Mouse (Mus musculus): ENCODE data around the gene Slc7a8. TPM values are rescaled to one million over a fixed set of nuclear protein-coding genes. Genes with fewer than 3 reads are reported as not detected.

Gene Slc7a8
- polyA plus RNA-seq, 1 experiment from 2014 or later, result 2.7 TPM

- DNase-seq (peak; percentile 87), ATAC-seq (ENCODE audit: insufficient read depth) (peak; percentile 83)
- H3K4me1 ChIP-seq (ENCODE audit: insufficient read depth), result no peaks in the 10 kb centered on the region
- H3K27me3 ChIP-seq (ENCODE audit: insufficient read depth, low read length), result no peaks in the 10 kb centered on the region
- H3K4me3 ChIP-seq (ENCODE audit: low read depth, low read length), result peak within 1 kb of the TSS; percentile 85
- under 1% methylated on average over 41 of the region's 41 CpGs for WGBS
- peaks cover 46% of the 10 kb centered on the region for H3K36me3 ChIP-seq (ENCODE audit: insufficient read depth)
- H3K27ac ChIP-seq (ENCODE audit: low read depth), result peak within 1 kb of the TSS; percentile 96
- no peaks in the 10 kb centered on the region for H3K9me3 ChIP-seq (ENCODE audit: low read depth, low read length)
- TF ChIP-seq CTCF (IDR thresholded peaks at IDR 0.05; ENCODE audit: low read depth), result peak; percentile 61
- peak within 1 kb of the TSS; percentile 78 for H3K4me2 ChIP-seq
- H3K9ac ChIP-seq, result peak within 1 kb of the TSS; percentile 93
Measured at GRCm38 (mm10) chr14:54686063-54686521, 95.7 kb downstream of the Slc7a8 start, which contains the start of gene 1700123O20Rik. 1700123O20Rik (plus strand) TSS chr14:54686216.

GRCm38 (mm10) chr14:54685471-54685870 is 96.3 kb downstream of the Slc7a8 start:
- DNase-seq (no peak), ATAC-seq (ENCODE audit: insufficient read depth) (no peak)
- 9% methylated on average over 8 of the region's 8 CpGs for WGBS
- 0 out of 2 replicates have a peak overlapping the region, but pooled peaks have one; percentile 13 for H3K27ac ChIP-seq (ENCODE audit: low read depth)
- H3K27me3 ChIP-seq (ENCODE audit: insufficient read depth, low read length), result no peaks in the 10 kb centered on the region
- H3K4me3 ChIP-seq (ENCODE audit: low read depth, low read length), result peak overlapping the region; percentile 85
- peak overlapping the region; percentile 78 for H3K4me2 ChIP-seq
- no peaks in the 10 kb centered on the region for H3K4me1 ChIP-seq (ENCODE audit: insufficient read depth)
- peak overlapping the region; percentile 93 for H3K9ac ChIP-seq
- no peak for TF ChIP-seq CTCF (IDR thresholded peaks at IDR 0.05; ENCODE audit: low read depth)
- H3K9me3 ChIP-seq (ENCODE audit: low read depth, low read length), result no peaks in the 10 kb centered on the region
- peaks cover 42% of the 10 kb centered on the region for H3K36me3 ChIP-seq (ENCODE audit: insufficient read depth)

GRCm38 (mm10) chr14:54682396-54682795 is 99.3 kb downstream of the Slc7a8 start:
- Histone ChIP-seq H3K9ac (no peak overlapping the region), H3K4me1 (ENCODE audit: insufficient read depth) (no peaks in the 10 kb centered on the region), H3K36me3 (ENCODE audit: insufficient read depth) (peaks cover 47% of the 10 kb centered on the region), H3K4me2 (no peak overlapping the region), H3K27me3 (ENCODE audit: insufficient read depth, low read length) (no peaks in the 10 kb centered on the region), H3K9me3 (ENCODE audit: low read depth, low read length) (no peaks in the 10 kb centered on the region), H3K4me3 (ENCODE audit: low read depth, low read length) (no peak overlapping the region), H3K27ac (ENCODE audit: low read depth) (no peak overlapping the region)
- no peak for ATAC-seq (ENCODE audit: insufficient read depth)
- no peak for TF ChIP-seq CTCF (IDR thresholded peaks at IDR 0.05; ENCODE audit: low read depth)
- 84% methylated on average over 3 of the region's 3 CpGs for WGBS
- no peak for DNase-seq

GRCm38 (mm10) chr14:54678657-54679304 is 103.0 kb downstream of the Slc7a8 start:
- H3K9me3 ChIP-seq (ENCODE audit: low read depth, low read length), result no peaks in the 10 kb centered on the region
- H3K4me2 ChIP-seq, result no peak overlapping the region
- 84% methylated on average over 16 of the region's 16 CpGs for WGBS
- peaks cover 74% of the 10 kb centered on the region for H3K36me3 ChIP-seq (ENCODE audit: insufficient read depth)
- H3K4me3 ChIP-seq (ENCODE audit: low read depth, low read length), result no peak overlapping the region
- DNase-seq, result no peak
- ATAC-seq (ENCODE audit: insufficient read depth), result no peak
- H3K9ac ChIP-seq, result no peak overlapping the region
- no peaks in the 10 kb centered on the region for H3K4me1 ChIP-seq (ENCODE audit: insufficient read depth)
- H3K27me3 ChIP-seq (ENCODE audit: insufficient read depth, low read length), result no peaks in the 10 kb centered on the region
- no peak overlapping the region for H3K27ac ChIP-seq (ENCODE audit: low read depth)
- TF ChIP-seq CTCF (IDR thresholded peaks at IDR 0.05; ENCODE audit: low read depth), result no peak

- ATAC-seq (ENCODE audit: insufficient read depth), result no peak
- no peak overlapping the region for H3K4me3 ChIP-seq (ENCODE audit: low read depth, low read length)
- 82% methylated on average over 5 of the region's 5 CpGs for WGBS
- no peaks in the 10 kb centered on the region for H3K9me3 ChIP-seq (ENCODE audit: low read depth, low read length)
- no peak overlapping the region for H3K27ac ChIP-seq (ENCODE audit: low read depth)
- H3K27me3 ChIP-seq (ENCODE audit: insufficient read depth, low read length), result no peaks in the 10 kb centered on the region
- no peak overlapping the region for H3K4me2 ChIP-seq
- H3K4me1 ChIP-seq (ENCODE audit: insufficient read depth), result no peaks in the 10 kb centered on the region
- DNase-seq, result no peak
- H3K36me3 ChIP-seq (ENCODE audit: insufficient read depth), result peaks cover 80% of the 10 kb centered on the region
- no peak overlapping the region for H3K9ac ChIP-seq
- no peak for TF ChIP-seq CTCF (IDR thresholded peaks at IDR 0.05; ENCODE audit: low read depth)
Measured at GRCm38 (mm10) chr14:54676290-54676689, 105.5 kb downstream of the Slc7a8 start.

GRCm38 (mm10) chr14:54674317-54674716 is 107.4 kb downstream of the Slc7a8 start:
- Histone ChIP-seq H3K9ac (no peak overlapping the region), H3K27me3 (ENCODE audit: insufficient read depth, low read length) (no peaks in the 10 kb centered on the region), H3K9me3 (ENCODE audit: low read depth, low read length) (no peaks in the 10 kb centered on the region), H3K4me2 (no peak overlapping the region), H3K4me1 (ENCODE audit: insufficient read depth) (no peaks in the 10 kb centered on the region), H3K4me3 (ENCODE audit: low read depth, low read length) (no peak overlapping the region), H3K27ac (ENCODE audit: low read depth) (no peak overlapping the region), H3K36me3 (ENCODE audit: insufficient read depth) (peaks cover 83% of the 10 kb centered on the region)
- no peak for TF ChIP-seq CTCF (IDR thresholded peaks at IDR 0.05; ENCODE audit: low read depth)
- DNase-seq, result peak; percentile 51
- WGBS, result 68% methylated on average over 2 of the region's 2 CpGs
- ATAC-seq (ENCODE audit: insufficient read depth), result no peak

Other genes with a start within 250 kb of the Slc7a8 start
- 53.0 and 60.3 TPM in 2 replicates for gene Haus4, start 227.3 kb downstream of the Slc7a8 start, polyA plus RNA-seq (2014; fragmentation: Nextera tagmentation; extraction: Ambion mirVana)
- gene Ajuba, start 204.4 kb downstream of the Slc7a8 start, polyA plus RNA-seq (2014; fragmentation: Nextera tagmentation; extraction: Ambion mirVana), result 37.8 and 43.6 TPM in 2 replicates
- 8.3 and 9.4 TPM in 2 replicates for gene 4931414P19Rik, start 176.0 kb downstream of the Slc7a8 start, polyA plus RNA-seq (2014; fragmentation: Nextera tagmentation; extraction: Ambion mirVana)
- gene Psmb5, start 163.9 kb downstream of the Slc7a8 start, polyA plus RNA-seq (2014; fragmentation: Nextera tagmentation; extraction: Ambion mirVana), result 374 and 393 TPM in 2 replicates
- gene Psmb11, start 160.5 kb downstream of the Slc7a8 start, polyA plus RNA-seq (2014; fragmentation: Nextera tagmentation; extraction: Ambion mirVana), result not detected in 2 replicates
- gene Gm17606, start 141.0 kb downstream of the Slc7a8 start, polyA plus RNA-seq (2014; fragmentation: Nextera tagmentation; extraction: Ambion mirVana), result not detected in 2 replicates
- 5.2 and 5.4 TPM in 2 replicates for gene Cdh24, start 140.6 kb downstream of the Slc7a8 start, polyA plus RNA-seq (2014; fragmentation: Nextera tagmentation; extraction: Ambion mirVana)
- 77.4 and 83.2 TPM in 2 replicates for gene 1700123O20Rik, start 95.7 kb downstream of the Slc7a8 start, polyA plus RNA-seq (2014; fragmentation: Nextera tagmentation; extraction: Ambion mirVana)
- gene Acin1, start 95.0 kb downstream of the Slc7a8 start, polyA plus RNA-seq (2014; fragmentation: Nextera tagmentation; extraction: Ambion mirVana), result 120 and 122 TPM in 2 replicates
- gene Gm29776, start 83.1 kb downstream of the Slc7a8 start, polyA plus RNA-seq (2014; fragmentation: Nextera tagmentation; extraction: Ambion mirVana), result 0.12 and 0.15 TPM in 2 replicates
- gene Cebpe, start 69.8 kb downstream of the Slc7a8 start, polyA plus RNA-seq (2014; fragmentation: Nextera tagmentation; extraction: Ambion mirVana), result not detected in 2 replicates
- not detected in 2 replicates for gene Rnf212b, start 32.2 kb upstream of the Slc7a8 start, polyA plus RNA-seq (2014; fragmentation: Nextera tagmentation; extraction: Ambion mirVana)
- 10.4 and 13.2 TPM in 2 replicates for gene Homez, start 89.0 kb upstream of the Slc7a8 start, polyA plus RNA-seq (2014; fragmentation: Nextera tagmentation; extraction: Ambion mirVana)
- 1.5 and 1.6 TPM in 2 replicates for gene Ppp1r3e, start 95.6 kb upstream of the Slc7a8 start, polyA plus RNA-seq (2014; fragmentation: Nextera tagmentation; extraction: Ambion mirVana)
- gene Bcl2l2, start 101.4 kb upstream of the Slc7a8 start, polyA plus RNA-seq (2014; fragmentation: Nextera tagmentation; extraction: Ambion mirVana), result 3.4 and 3.9 TPM in 2 replicates
- gene Gm20521, start 101.5 kb upstream of the Slc7a8 start, polyA plus RNA-seq (2014; fragmentation: Nextera tagmentation; extraction: Ambion mirVana), result not detected in 2 replicates
- gene Pabpn1, start 110.6 kb upstream of the Slc7a8 start, polyA plus RNA-seq (2014; fragmentation: Nextera tagmentation; extraction: Ambion mirVana), result 134 and 139 TPM in 2 replicates
- 27.0 and 29.2 TPM in 2 replicates for gene Slc22a17, start 131.2 kb upstream of the Slc7a8 start, polyA plus RNA-seq (2014; fragmentation: Nextera tagmentation; extraction: Ambion mirVana)
- 29.3 and 33.7 TPM in 2 replicates for gene Efs, start 144.2 kb upstream of the Slc7a8 start, polyA plus RNA-seq (2014; fragmentation: Nextera tagmentation; extraction: Ambion mirVana)
- not detected in 2 replicates for gene Il25, start 150.7 kb upstream of the Slc7a8 start, polyA plus RNA-seq (2014; fragmentation: Nextera tagmentation; extraction: Ambion mirVana)
- gene Cmtm5, start 154.3 kb upstream of the Slc7a8 start, polyA plus RNA-seq (2014; fragmentation: Nextera tagmentation; extraction: Ambion mirVana), result 0.22 and 0.31 TPM in 2 replicates
- 4.6 and 87.1 TPM in 2 replicates for gene Myh6, start 185.0 kb upstream of the Slc7a8 start, polyA plus RNA-seq (2014; fragmentation: Nextera tagmentation; extraction: Ambion mirVana)
- gene Gm17428, start 195.0 kb upstream of the Slc7a8 start, polyA plus RNA-seq (2014; fragmentation: Nextera tagmentation; extraction: Ambion mirVana), result not detected in 2 replicates
- gene Myh7, start 212.7 kb upstream of the Slc7a8 start, polyA plus RNA-seq (2014; fragmentation: Nextera tagmentation; extraction: Ambion mirVana), result 1.8 and 3.6 TPM in 2 replicates
- gene Ngdn, start 233.5 kb upstream of the Slc7a8 start, polyA plus RNA-seq (2014; fragmentation: Nextera tagmentation; extraction: Ambion mirVana), result 75.0 and 81.6 TPM in 2 replicates